Mouse (Mus musculus) embryonic fibroblast, embryonic 13.5 days (primary cell): ENCODE measurements at regions not wholly inside any gene's neighbourhood (a gene's known extent, or its start where the extent isn't known, plus 50 kb on each side); places are given as distances from the start of the nearest gene placed in this dataset.

Source experiments
- H3K27ac ChIP-seq: 2 replicates; pipeline ENCODE4 v1.5.1; 2012; ENCODE audit warnings: low read length, control low read depth, inconsistent platforms; ENCODE audit not compliant: insufficient read depth
- H3K4me1 ChIP-seq: 2 replicates; pipeline ENCODE4 v1.6.1; 2011; ENCODE audit warnings: low read length; ENCODE audit not compliant: control insufficient read depth, insufficient read depth
- H3K4me3 ChIP-seq: 2 replicates; pipeline ENCODE4 v1.5.1; 2011; ENCODE audit warnings: mild to moderate bottlenecking, control low read depth, low read length; ENCODE audit not compliant: insufficient read depth
- CTCF ChIP-seq: IDR thresholded peaks from 2 replicates; pipeline ENCODE4 v1.5.1; 2011; ENCODE audit warnings: mild to moderate bottlenecking, control low read depth, low read length, moderate library complexity, borderline replicate concordance; ENCODE audit not compliant: insufficient read depth
- POLR2A ChIP-seq: IDR thresholded peaks from 2 replicates; pipeline ENCODE4 v1.6.1; 2011; ENCODE audit warnings: low read depth, mild to moderate bottlenecking, control low read depth, low read length, moderate library complexity

DNA sequence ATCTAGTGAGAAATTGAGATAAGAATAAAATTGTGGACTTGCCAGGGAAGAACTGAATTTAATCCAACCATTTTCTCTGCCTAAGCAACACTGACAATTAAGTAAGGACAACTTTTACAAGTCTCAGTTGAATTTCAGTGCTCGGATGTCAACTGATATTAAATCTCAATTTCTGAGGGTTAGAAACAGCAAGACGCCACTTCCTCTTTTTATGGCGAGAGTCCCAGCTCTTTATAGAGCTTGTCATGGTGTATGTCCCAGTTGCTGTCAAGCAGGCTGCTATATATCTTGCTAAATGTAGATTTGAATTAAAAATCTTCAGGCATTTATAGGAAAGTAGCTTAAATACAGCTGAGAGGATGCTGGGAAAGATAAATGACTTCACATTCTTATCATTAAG lies 697.8 kb upstream of the Got2 start:
- Histone ChIP-seq H3K27ac (no peak overlapping the region), H3K4me3 (no peak overlapping the region), H3K4me1 (no peaks in the 10 kb centered on the region)
- TF ChIP-seq CTCF (no peak), POLR2A (no peak)

DNA sequence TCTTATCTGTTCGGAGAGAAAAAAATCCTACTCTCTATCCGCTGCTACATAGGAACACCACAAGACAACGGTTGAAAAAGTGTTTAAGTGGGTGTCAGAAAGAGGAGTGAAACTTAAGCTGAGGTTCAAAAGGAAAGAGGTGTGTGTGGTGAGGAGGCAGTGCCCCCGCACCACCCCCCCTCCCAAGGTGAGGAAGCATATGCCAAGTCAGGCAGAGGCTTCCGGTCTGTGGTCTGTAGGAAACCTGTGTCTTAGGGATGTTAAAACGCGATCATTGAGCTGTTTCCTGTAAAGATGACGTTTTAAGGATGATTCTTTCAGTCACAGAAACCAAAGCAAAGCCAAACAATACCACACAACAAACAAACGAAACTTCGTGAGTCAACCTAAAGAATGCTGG lies 664.2 kb upstream of the Got2 start:
- H3K27ac ChIP-seq: no peak overlapping the region
- TF ChIP-seq CTCF: no peak
- TF ChIP-seq POLR2A: no peak
- H3K4me1 ChIP-seq: no peaks in the 10 kb centered on the region

DNA sequence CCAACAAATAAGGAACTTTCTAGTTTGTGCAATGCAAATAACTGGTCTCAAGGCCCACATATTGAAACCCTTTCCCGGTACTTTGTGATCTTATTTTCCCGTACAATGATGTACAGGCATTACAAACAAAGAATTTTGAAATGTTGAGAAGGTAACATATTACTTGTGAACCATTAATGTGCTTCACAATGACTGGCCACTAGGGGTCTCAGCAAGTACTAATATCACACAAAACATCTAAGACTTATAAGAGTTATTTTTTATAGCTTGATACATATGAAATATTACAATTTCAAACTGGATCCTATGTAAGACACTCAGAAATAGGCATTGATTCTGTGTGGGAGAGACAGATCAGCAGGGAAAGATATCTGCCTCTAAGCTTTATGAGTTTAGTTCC lies 662.1 kb upstream of the Got2 start:
- no peak overlapping the region for H3K27ac ChIP-seq
- no peak overlapping the region for H3K4me3 ChIP-seq
- no peaks in the 10 kb centered on the region for H3K4me1 ChIP-seq
- TF ChIP-seq CTCF: no peak

More for the DNA sequence above, 664.2 kb upstream of the Got2 start:
- H3K4me3 ChIP-seq: no peak overlapping the region

DNA sequence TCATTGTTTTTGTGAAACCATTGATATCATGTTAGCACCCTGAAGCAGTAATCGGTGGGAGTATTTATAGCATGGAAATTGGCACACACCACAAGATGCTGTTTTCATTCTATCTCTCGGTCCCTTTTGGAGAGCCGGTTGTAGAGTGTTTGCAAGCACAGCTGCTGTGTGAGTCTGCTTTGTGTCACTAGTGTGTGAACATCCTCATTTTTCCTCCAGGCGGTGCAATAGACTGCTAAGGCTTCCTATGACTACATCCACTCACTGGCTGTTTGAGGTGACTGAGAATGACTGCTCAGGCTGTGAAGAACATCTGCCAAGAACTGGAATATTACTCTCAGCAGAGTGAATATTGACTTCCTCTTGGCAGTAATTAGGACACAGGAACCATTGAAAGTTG lies 660.3 kb upstream of the Got2 start:
- Histone ChIP-seq H3K27ac (no peak overlapping the region), H3K4me1 (no peaks in the 10 kb centered on the region), H3K4me3 (no peak overlapping the region)
- TF ChIP-seq CTCF (no peak), POLR2A (no peak)

DNA sequence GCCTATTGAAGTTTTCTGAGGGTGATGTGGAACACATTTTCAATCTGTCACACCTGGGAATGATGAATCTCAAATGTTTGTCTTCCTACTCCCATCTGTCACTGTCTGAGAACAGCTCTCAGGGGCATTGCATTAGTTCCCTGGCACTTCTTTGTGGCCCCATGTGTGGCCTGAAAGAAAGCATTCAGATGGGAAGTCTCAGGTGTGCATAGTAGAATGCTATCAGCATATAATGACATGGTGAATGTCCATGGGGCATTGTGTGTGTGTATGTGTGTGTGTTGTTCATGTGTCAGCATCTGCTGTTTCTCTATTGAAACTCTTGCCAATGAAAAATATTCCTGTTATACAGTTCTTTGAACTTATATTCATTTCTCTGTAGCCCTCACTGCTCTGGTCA lies 659.8 kb upstream of the Got2 start:
- TF ChIP-seq CTCF: no peak
- no peak for TF ChIP-seq POLR2A
- Histone ChIP-seq H3K4me1 (no peaks in the 10 kb centered on the region), H3K27ac (no peak overlapping the region), H3K4me3 (no peak overlapping the region)

DNA sequence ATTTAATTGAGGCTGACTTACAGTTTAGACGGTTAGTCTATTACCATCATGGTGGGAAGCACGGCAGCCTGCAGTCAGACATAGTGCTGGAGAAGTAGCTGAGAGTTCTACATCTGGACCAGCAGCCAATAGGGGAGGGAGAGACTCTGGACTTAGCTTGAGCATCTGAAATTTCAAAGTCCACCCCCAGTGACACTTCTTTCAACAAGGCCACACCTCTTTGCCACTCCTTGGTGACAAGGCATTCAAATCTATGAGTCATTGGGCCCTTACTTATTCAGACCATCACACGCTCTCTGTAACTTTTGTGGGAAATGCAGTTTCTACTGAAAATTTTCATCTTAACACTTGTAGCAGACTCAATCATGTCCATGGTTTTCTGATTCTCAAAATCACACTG lies 653.9 kb upstream of the Got2 start:
- no peak overlapping the region for H3K4me3 ChIP-seq
- H3K27ac ChIP-seq: no peak overlapping the region
- no peak for TF ChIP-seq POLR2A
- TF ChIP-seq CTCF: no peak
- H3K4me1 ChIP-seq: no peaks in the 10 kb centered on the region

DNA sequence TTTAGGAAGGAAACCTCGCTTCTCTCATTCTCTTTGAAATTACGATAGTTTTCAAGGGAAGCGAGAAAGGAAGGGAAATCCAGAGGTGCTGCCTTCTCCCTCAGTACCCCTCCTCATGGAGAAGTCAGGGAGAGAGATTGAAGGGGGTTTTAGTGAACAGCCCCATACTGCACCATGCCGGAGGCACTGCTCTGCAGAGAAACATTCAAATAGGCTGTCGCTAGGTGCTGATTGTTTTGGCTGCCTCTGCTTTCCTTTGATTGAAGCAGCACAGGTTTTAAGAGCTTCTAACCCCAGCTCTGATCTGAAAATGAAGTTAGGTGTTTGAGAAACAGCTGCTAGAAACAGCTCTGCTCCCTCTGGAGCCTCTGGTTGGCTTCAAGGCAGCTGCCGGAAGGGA lies 610.5 kb upstream of the Got2 start:
- TF ChIP-seq POLR2A (no peak), CTCF (no peak)
- Histone ChIP-seq H3K27ac (no peak overlapping the region), H3K4me1 (no peaks in the 10 kb centered on the region), H3K4me3 (no peak overlapping the region)

DNA sequence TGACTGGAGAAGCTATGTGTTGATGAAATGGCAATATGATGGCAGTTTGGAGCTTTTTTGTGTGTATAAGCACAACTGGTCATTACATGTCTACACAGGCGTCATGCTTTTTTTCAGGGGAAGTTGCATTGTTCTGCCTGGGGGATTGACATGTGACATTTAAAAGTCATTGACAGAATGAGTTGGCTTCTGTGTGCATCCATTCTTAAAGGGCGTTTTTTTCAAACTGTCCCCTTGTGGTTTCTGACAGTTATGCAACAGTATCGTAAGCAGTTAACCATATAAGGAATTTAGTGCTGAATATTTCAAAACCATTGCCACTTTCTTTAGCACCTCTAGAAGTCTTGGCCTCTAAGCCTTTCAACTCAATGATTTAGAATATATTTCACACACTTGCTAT lies 607.1 kb upstream of the Got2 start:
- H3K27ac ChIP-seq: no peak overlapping the region
- H3K4me1 ChIP-seq: no peaks in the 10 kb centered on the region
- TF ChIP-seq POLR2A: no peak
- no peak for TF ChIP-seq CTCF
- H3K4me3 ChIP-seq: no peak overlapping the region

DNA sequence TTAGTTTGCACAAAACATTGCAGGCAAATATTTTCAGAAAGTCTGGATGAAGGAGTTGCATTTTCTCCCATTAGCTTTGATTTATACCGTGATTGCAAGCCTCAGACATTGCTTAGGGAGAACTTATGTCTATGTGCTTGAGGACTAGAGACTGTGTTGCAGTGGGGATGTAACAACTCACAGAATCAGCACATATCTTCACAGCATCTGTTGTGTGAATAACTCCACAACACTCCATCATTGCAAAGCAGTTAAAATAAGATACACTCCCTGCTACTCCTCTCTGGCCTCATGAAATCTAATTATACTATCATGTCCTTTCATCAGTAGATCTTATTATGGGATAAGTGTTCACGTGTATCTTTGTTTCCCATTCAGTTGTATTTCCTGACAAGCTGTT lies 601.5 kb upstream of the Got2 start:
- TF ChIP-seq POLR2A: no peak
- no peak for TF ChIP-seq CTCF
- H3K4me1 ChIP-seq: no peaks in the 10 kb centered on the region

DNA sequence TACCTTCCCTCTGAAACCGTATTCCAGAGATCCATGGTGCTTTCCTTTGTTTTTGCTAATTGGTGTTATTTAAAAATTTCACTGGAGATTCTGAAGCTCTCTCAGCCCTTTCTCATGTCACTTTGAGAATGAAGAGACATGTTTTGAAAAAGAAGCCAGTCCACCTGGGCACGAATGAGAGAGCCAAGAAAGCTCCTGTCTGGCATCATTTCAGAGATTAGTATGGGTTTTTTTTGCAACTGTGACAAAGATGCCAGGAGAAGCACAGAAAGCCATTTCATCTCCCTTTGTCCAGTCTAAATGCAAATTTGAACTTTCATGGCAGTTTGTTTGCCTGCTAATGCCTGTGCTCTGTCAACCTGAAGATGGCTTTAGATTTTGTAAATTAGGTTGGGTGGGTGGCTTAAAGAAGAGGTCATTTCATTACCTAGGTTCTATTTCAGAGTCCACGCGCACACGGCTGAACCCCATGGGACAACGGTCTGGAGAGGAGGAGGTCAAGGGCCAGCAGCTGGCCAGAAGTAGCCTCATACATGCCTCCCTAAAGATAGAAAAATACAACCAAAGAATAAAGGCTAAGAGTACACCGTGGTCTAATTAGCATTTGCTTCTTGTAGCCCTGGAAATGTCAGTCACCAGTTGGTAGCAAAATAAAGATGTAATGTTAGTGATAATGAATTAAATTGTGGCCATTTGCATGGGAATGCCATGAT lies 600.5 kb upstream of the Got2 start:
- TF ChIP-seq POLR2A (no peak), CTCF (no peak)
- H3K27ac ChIP-seq: no peak overlapping the region
- H3K4me3 ChIP-seq: no peak overlapping the region
- no peaks in the 10 kb centered on the region for H3K4me1 ChIP-seq

More for the DNA sequence above, 601.5 kb upstream of the Got2 start:
- Histone ChIP-seq H3K27ac (no peak overlapping the region), H3K4me3 (no peak overlapping the region)

DNA sequence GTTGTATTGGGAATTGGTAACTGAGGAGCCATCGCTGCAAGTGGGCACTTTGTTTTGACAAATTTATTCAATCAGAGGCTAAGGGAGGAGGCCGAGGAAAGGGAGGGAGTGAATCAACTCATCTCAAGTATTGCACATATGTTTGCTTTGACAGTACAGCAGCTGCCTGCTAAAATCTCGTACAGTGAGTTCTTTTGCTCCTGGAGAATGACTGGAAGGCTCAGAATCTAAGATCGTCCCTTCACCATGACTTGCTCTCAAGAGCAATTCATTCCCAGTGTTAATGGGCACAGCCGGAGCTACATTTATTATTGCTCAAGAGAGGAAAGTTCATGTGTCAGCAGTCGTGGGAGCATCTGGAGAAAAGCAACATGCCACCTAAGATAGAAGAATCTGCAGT lies 567.6 kb upstream of the Got2 start:
- Histone ChIP-seq H3K4me1 (no peaks in the 10 kb centered on the region), H3K4me3 (no peak overlapping the region), H3K27ac (no peak overlapping the region)
- no peak for TF ChIP-seq POLR2A
- no peak for TF ChIP-seq CTCF
